Mouse (Mus musculus): ENCODE data around the gene Kidins220.

GRCm38 (mm10) chr12:25110682-25111078 lies 136.0 kb downstream of the Kidins220 start:
- TF ChIP-seq CTCF (IDR thresholded peaks at IDR 0.05; ENCODE audit: low read depth, low read length) (no peak), POLR2A (IDR thresholded peaks at IDR 0.05; ENCODE audit: extremely low read depth, insufficient read depth, low read length) (no peak)

All from liver, adult 2 months (tissue).